Mouse (Mus musculus) kidney, postnatal 0 days (tissue): ENCODE results near the gene Lactb. TPM values are rescaled to one million over a fixed set of nuclear protein-coding genes. Genes with fewer than 3 reads are reported as not detected.

Source experiments
- ATAC-seq: fragments of 200-750 bp; cut with Nextera tagmentation; replicated peaks from 2 replicates; pipeline ENCODE4 v1.8.0; 2017; ENCODE audit warnings: low read depth, moderate number of reproducible peaks, moderate TSS enrichment, moderate library complexity; ENCODE audit not compliant: low FRiP score
- DNase-seq: peaks from one replicate; pipeline ENCODE4 v3.0.0-alpha.2; 2016; ENCODE audit warnings: low spot score
- H3K27ac ChIP-seq: fragments of 300-500 bp; sonication (generic); 2 replicates; pipeline ENCODE4 v1.5.1; 2014; ENCODE audit warnings: mild to moderate bottlenecking
- H3K27me3 ChIP-seq: fragments of 300-500 bp; sonication (generic); 2 replicates; pipeline ENCODE4 v1.6.1; 2014; ENCODE audit warnings: low read length, mixed read lengths; ENCODE audit not compliant: insufficient read depth
- H3K36me3 ChIP-seq: fragments of 300-500 bp; sonication (generic); 2 replicates; pipeline ENCODE4 v1.6.1; 2014; ENCODE audit warnings: low read length, mixed read lengths; ENCODE audit not compliant: insufficient read depth
- H3K4me1 ChIP-seq: fragments of 300-500 bp; sonication (generic); replicated peaks from 2 replicates; pipeline ENCODE4 v1.6.1; 2014; ENCODE audit warnings: antibody characterized with exemption, low read length, mixed read lengths; ENCODE audit not compliant: insufficient read depth
- H3K4me2 ChIP-seq: fragments of 300-500 bp; sonication (generic); 2 replicates; pipeline ENCODE4 v1.6.1; 2014; ENCODE audit warnings: mild to moderate bottlenecking, low read length, moderate library complexity, mixed read lengths
- H3K4me3 ChIP-seq: fragments of 300-500 bp; sonication (generic); replicated peaks from 2 replicates; pipeline ENCODE4 v1.5.1; 2014; ENCODE audit warnings: low read depth, low read length
- H3K9ac ChIP-seq: fragments of 300-500 bp; sonication (generic); 2 replicates; pipeline ENCODE4 v1.6.1; 2014; ENCODE audit warnings: low read depth, low read length
- H3K9me3 ChIP-seq: fragments of 300-500 bp; sonication (generic); replicated peaks from 2 replicates; pipeline ENCODE4 v1.6.1; 2016; ENCODE audit warnings: low read length, inconsistent platforms, mixed read lengths
- CTCF ChIP-seq: IDR thresholded peaks from 2 replicates; pipeline ENCODE4 v1.5.1; 2016; ENCODE audit warnings: antibody characterized with exemption, low read depth, mild to moderate bottlenecking, moderate library complexity
- WGBS: fragments of 180-500 bp; shearing (Covaris S2); extraction: QIAGEN DNeasy Blood & Tissue Kit; methylation state at CpG from one replicate; pipeline ENCODE4 v1.1.7; 2014; 5-methylcytosine and 5-hydroxymethylcytosine counted together
- polyA plus RNA-seq: library from polyadenylated mRNA; unstranded; fragments of >200 nt; fragmentation: Nextera tagmentation; extraction: Ambion mirVana; gene quantifications from 2 replicates; pipeline ENCODE4 v1.2.1, GENCODE M21; 2015

The Lactb gene
- polyA plus RNA-seq, 1 experiment from 2014 or later, result 33.6 TPM

DNA sequence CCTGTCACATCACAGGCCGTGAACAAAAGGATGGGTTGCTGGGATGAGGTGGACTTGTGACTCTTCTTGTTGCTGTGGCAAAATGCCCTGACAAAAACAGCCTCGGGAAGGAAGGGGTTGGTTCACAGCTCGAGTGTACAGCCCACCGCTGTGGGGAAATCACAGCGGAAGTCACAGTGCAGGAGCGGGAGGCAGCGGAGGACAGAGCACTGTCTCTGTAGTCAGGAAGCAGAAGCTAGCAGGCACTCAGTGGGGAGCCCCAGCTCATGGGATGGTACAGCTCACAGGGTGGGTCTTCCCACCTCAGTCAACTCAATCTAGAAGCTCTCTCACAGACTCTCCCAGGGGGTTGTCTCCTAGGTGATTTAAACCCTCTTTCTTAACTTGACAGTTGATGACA, 10.1 kb upstream of the Lactb start:
- ATAC-seq, result no peak
- 75% methylated on average over 7 of the region's 7 CpGs for WGBS
- Histone ChIP-seq H3K27me3 (no peaks in the 10 kb centered on the region), H3K4me1 (peaks cover 14% of the 10 kb centered on the region), H3K4me2 (no peak overlapping the region), H3K27ac (no peak overlapping the region), H3K4me3 (no peak overlapping the region), H3K36me3 (no peaks in the 10 kb centered on the region), H3K9me3 (no peaks in the 10 kb centered on the region), H3K9ac (no peak overlapping the region)
- TF ChIP-seq CTCF, result no peak
- DNase-seq, result no peak

DNA sequence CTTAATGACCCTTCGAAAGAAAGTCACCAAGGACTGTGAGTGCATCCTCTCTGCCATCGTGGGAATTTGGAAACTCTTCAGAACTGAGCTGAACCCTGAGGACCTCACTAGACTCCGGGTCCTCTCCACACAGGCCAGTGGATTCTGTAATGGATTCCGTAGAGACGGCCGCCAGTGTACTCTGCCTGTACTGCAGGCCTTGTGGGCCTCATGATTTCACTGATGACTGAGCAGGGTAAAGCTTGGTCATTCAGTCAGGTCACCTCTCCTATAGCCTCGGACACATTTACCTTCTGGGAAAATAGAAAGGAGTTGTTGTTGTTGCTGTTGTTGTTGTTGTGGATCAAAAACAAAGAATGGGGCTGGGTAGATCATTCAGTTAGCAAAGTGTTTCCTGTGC, 6.8 kb upstream of the Lactb start:
- no peak overlapping the region for H3K27ac ChIP-seq
- no peaks in the 10 kb centered on the region for H3K27me3 ChIP-seq
- no peak for TF ChIP-seq CTCF
- DNase-seq (no peak), ATAC-seq (no peak; the same call in 1 of the 2 replicates)
- H3K9ac ChIP-seq, result no peak overlapping the region
- WGBS, result 54% methylated on average over 7 of the region's 7 CpGs
- H3K4me3 ChIP-seq, result no peak overlapping the region
- H3K4me2 ChIP-seq, result no peak overlapping the region
- H3K36me3 ChIP-seq, result no peaks in the 10 kb centered on the region
- no peaks in the 10 kb centered on the region for H3K4me1 ChIP-seq
- H3K9me3 ChIP-seq, result no peaks in the 10 kb centered on the region

DNA sequence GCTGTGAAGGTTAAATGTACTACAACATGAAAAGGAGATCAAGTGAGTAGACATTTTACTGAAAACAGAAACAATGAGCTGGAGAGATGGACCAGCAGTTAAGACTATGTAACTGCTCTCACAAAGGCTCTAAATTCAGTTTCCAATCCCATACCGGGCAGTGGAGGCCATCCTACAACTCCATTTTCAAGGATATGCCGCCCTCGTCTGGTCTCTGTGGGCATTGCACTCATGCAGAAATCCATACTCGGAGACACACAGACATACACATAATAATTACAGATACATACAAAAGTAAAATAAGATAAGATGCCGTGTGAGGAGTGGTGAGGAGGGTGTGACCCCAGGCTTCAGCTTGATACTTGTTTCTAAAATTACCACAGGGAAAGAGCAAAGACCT, 5.2 kb upstream of the Lactb start:
- Histone ChIP-seq H3K27ac (no peak overlapping the region), H3K4me1 (no peaks in the 10 kb centered on the region), H3K27me3 (no peaks in the 10 kb centered on the region), H3K4me3 (no peak overlapping the region), H3K9me3 (no peaks in the 10 kb centered on the region), H3K9ac (no peak overlapping the region), H3K4me2 (no peak overlapping the region), H3K36me3 (no peaks in the 10 kb centered on the region)
- WGBS, result 10% methylated on average over 5 of the region's 5 CpGs
- peak; percentile 81 for DNase-seq
- TF ChIP-seq CTCF, result peak; percentile 95
- no peak for ATAC-seq

DNA sequence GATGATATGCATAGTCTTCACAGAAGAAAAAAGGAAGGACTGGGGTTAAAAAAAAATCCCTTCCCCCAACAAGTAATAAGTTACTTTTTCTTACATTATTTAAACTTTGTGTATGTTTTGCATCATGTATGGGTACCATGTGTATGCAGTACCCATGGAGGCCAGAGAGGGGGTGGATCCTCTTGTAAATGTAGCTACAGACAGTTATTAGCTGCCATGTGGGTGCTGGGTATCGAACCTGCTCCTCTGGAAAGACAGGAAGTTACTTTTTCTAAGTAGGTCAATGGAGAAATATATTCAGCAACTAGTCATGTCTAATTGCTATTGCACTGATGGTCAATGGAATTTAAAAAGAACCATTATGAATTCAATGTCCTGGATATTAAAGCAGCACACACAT, 3.2 kb upstream of the Lactb start:
- Histone ChIP-seq H3K4me2 (no peak overlapping the region), H3K27me3 (no peaks in the 10 kb centered on the region), H3K36me3 (no peaks in the 10 kb centered on the region), H3K9me3 (no peaks in the 10 kb centered on the region), H3K4me1 (no peaks in the 10 kb centered on the region), H3K4me3 (no peak overlapping the region), H3K9ac (no peak overlapping the region), H3K27ac (no peak overlapping the region)
- TF ChIP-seq CTCF, result no peak
- ATAC-seq (no peak), DNase-seq (no peak)
- 89% methylated on average over 1 of the region's 1 CpGs for WGBS

DNA sequence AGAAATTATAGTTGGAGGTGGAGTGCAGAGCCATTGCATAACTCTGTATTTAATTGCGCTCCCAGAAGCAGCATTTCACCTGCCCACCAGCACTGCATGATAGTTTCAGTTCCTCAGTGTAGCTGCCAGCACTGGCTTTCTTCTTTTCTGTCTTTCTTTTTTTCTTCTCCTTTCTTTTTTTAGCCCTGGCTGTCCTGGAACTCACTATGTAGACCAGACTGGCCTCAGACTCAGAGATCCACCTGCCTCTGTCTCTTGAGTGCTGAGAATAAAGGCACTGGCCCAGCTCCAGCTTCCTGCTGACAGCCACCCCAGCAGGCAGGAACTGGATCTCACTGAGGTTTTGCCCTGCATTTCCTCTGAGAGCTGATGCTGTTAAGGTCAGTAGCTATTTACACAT, 2.7 kb upstream of the Lactb start:
- no peak overlapping the region for H3K4me2 ChIP-seq
- no peaks in the 10 kb centered on the region for H3K36me3 ChIP-seq
- H3K27ac ChIP-seq, result no peak overlapping the region
- H3K9ac ChIP-seq, result no peak overlapping the region
- DNase-seq (no peak), ATAC-seq (no peak)
- H3K9me3 ChIP-seq, result no peaks in the 10 kb centered on the region
- no peaks in the 10 kb centered on the region for H3K27me3 ChIP-seq
- no peak for TF ChIP-seq CTCF
- no peaks in the 10 kb centered on the region for H3K4me1 ChIP-seq
- no peak overlapping the region for H3K4me3 ChIP-seq
- 100% methylated on average over 1 of the region's 1 CpGs for WGBS

DNA sequence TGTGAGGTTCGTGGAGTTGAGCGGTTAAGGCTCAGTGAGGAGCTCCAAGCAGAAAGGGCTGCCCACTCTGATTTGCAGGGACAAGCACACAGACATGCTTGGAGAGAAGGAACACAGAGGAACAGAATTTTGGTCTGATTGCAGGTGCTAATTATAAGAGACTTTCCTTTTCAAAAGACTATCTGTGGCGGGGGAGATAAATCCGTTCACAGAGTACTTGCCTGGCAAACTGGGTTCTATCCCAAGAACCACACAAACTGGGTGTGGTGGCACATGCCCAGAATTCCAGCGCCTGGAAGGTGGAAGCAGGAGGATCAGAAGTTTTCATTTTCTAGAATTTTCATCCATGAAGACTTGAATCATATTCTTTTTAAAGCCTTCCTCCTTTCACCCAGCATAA, 1.8 kb upstream of the Lactb start:
- no peak overlapping the region for H3K4me2 ChIP-seq
- WGBS, result 77% methylated on average over 5 of the region's 5 CpGs
- no peak overlapping the region for H3K9ac ChIP-seq
- no peak overlapping the region for H3K27ac ChIP-seq
- H3K4me3 ChIP-seq, result no peak overlapping the region
- DNase-seq (no peak), ATAC-seq (no peak)
- no peak for TF ChIP-seq CTCF
- no peaks in the 10 kb centered on the region for H3K9me3 ChIP-seq
- no peaks in the 10 kb centered on the region for H3K27me3 ChIP-seq
- no peaks in the 10 kb centered on the region for H3K36me3 ChIP-seq
- no peaks in the 10 kb centered on the region for H3K4me1 ChIP-seq

DNA sequence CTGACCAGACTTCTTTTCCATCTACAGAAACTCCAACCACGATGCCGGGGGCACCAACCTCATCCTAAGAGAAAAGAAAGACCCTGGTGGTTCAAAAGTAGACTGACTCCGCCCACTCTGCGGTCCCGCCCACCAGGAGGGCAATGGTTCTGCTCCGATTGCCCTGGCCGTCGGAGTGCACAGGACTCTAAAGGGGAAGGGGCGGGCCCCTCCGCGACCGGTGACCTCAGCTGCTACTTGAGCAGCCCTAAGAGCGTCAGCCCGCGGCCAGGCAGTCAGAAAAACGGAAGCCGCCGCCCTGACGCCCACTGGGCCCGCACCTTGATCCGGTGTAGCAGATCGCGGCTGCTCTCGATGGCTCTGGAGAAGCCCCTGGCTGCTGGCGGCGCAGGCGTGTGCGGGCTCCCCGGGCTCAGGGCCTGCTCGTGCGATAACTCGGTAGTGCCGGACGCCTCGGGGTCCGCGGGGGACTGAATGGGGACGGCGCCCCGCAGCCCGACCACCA, 511 bp downstream of the Lactb start:
- peak; percentile 36; the same call in 1 of the 2 replicates for TF ChIP-seq CTCF
- peak overlapping the region; percentile 99 for H3K27ac ChIP-seq
- H3K36me3 ChIP-seq, result peaks cover 6% of the 10 kb centered on the region; the same call in 1 of the 2 replicates
- H3K9ac ChIP-seq, result peak overlapping the region; percentile 86
- H3K27me3 ChIP-seq, result no peaks in the 10 kb centered on the region
- H3K4me1 ChIP-seq, result no peaks in the 10 kb centered on the region
- peak overlapping the region; percentile 94 for H3K4me3 ChIP-seq
- under 1% methylated on average over 41 of the region's 41 CpGs for WGBS
- peak; percentile 89 for DNase-seq
- H3K4me2 ChIP-seq, result peak overlapping the region; percentile 78
- H3K9me3 ChIP-seq, result no peaks in the 10 kb centered on the region
- ATAC-seq, result peak; percentile 94
